Mouse (Mus musculus): ENCODE data around the gene Slc1a4. TPM values are rescaled to one million over a fixed set of nuclear protein-coding genes. Genes with fewer than 3 reads are reported as not detected.

Slc1a4 gene
- polyA plus RNA-seq, 1 experiment from 2014 or later: 19.1 TPM

- ATAC-seq (ENCODE audit: insufficient number of reproducible peaks, low FRiP score, low TSS enrichment, low read depth): no peak
- H3K27me3 ChIP-seq: no peaks in the 10 kb centered on the region
- H3K36me3 ChIP-seq: no peaks in the 10 kb centered on the region
- no peak overlapping the region for H3K9ac ChIP-seq
- H3K27ac ChIP-seq: no peak overlapping the region
- H3K4me3 ChIP-seq: no peak overlapping the region
- no peak overlapping the region for H3K4me2 ChIP-seq
- 66% methylated on average over 3 of the region's 3 CpGs for WGBS
- no peaks in the 10 kb centered on the region for H3K4me1 ChIP-seq
- no peaks in the 10 kb centered on the region for H3K9me3 ChIP-seq
These were observed 10.1 kb downstream of the Slc1a4 start for GRCm38 (mm10) chr11:20322366-20322765.

- H3K4me1 ChIP-seq: no peaks in the 10 kb centered on the region
- WGBS: 74% methylated on average over 3 of the region's 3 CpGs
- H3K27me3 ChIP-seq: no peaks in the 10 kb centered on the region
- H3K36me3 ChIP-seq: 0 out of 2 replicates have a peak, but pooled peaks cover 11% of the 10 kb centered on the region
- H3K4me2 ChIP-seq: no peak overlapping the region
- H3K9me3 ChIP-seq: no peaks in the 10 kb centered on the region
- no peak overlapping the region for H3K27ac ChIP-seq
- ATAC-seq (ENCODE audit: insufficient number of reproducible peaks, low FRiP score, low TSS enrichment, low read depth): no peak
- H3K4me3 ChIP-seq: no peak overlapping the region
- no peak overlapping the region for H3K9ac ChIP-seq
These were observed 11.9 kb downstream of the Slc1a4 start for GRCm38 (mm10) chr11:20320661-20321060.

- Histone ChIP-seq H3K9me3 (no peaks in the 10 kb centered on the region), H3K27ac (no peak overlapping the region), H3K36me3 (0 out of 2 replicates have a peak, but pooled peaks cover 12% of the 10 kb centered on the region), H3K4me3 (no peak overlapping the region), H3K4me2 (no peak overlapping the region), H3K27me3 (no peaks in the 10 kb centered on the region), H3K4me1 (no peaks in the 10 kb centered on the region), H3K9ac (no peak overlapping the region)
- 51% methylated on average over 16 of the region's 16 CpGs for WGBS
- no peak for ATAC-seq (ENCODE audit: insufficient number of reproducible peaks, low FRiP score, low TSS enrichment, low read depth)
These were observed 13.7 kb downstream of the Slc1a4 start for GRCm38 (mm10) chr11:20318659-20319454.

- H3K9ac ChIP-seq: no peak overlapping the region
- H3K36me3 ChIP-seq: peaks cover 24% of the 10 kb centered on the region; the same call in 1 of the 2 replicates
- H3K27me3 ChIP-seq: no peaks in the 10 kb centered on the region
- no peak overlapping the region for H3K4me3 ChIP-seq
- peaks cover 3% of the 10 kb centered on the region; the same call in 1 of the 2 replicates for H3K4me1 ChIP-seq
- WGBS: 91% methylated on average over 8 of the region's 8 CpGs
- H3K4me2 ChIP-seq: no peak overlapping the region
- no peak overlapping the region for H3K27ac ChIP-seq
- H3K9me3 ChIP-seq: no peaks in the 10 kb centered on the region
- ATAC-seq (ENCODE audit: insufficient number of reproducible peaks, low FRiP score, low TSS enrichment, low read depth): no peak
These were observed 18.9 kb downstream of the Slc1a4 start for GRCm38 (mm10) chr11:20313576-20313975.

GRCm38 (mm10) chr11:20309044-20309443 is 23.5 kb downstream of the Slc1a4 start:
- Histone ChIP-seq H3K36me3 (peaks cover 49% of the 10 kb centered on the region), H3K27ac (0 out of 2 replicates have a peak overlapping the region, but pooled peaks have one; percentile 58), H3K4me3 (no peak overlapping the region), H3K9ac (no peak overlapping the region), H3K9me3 (no peaks in the 10 kb centered on the region), H3K27me3 (no peaks in the 10 kb centered on the region), H3K4me2 (no peak overlapping the region), H3K4me1 (peaks cover 3% of the 10 kb centered on the region; the same call in 1 of the 2 replicates)
- no peak for ATAC-seq (ENCODE audit: insufficient number of reproducible peaks, low FRiP score, low TSS enrichment, low read depth)
- WGBS: 53% methylated on average over 5 of the region's 5 CpGs

- Histone ChIP-seq H3K4me2 (no peak overlapping the region), H3K4me3 (no peak overlapping the region), H3K27ac (no peak overlapping the region), H3K27me3 (no peaks in the 10 kb centered on the region), H3K36me3 (peaks cover 56% of the 10 kb centered on the region), H3K4me1 (peaks cover 3% of the 10 kb centered on the region; the same call in 1 of the 2 replicates), H3K9me3 (no peaks in the 10 kb centered on the region), H3K9ac (no peak overlapping the region)
- ATAC-seq (ENCODE audit: insufficient number of reproducible peaks, low FRiP score, low TSS enrichment, low read depth): no peak
- WGBS: 95% methylated on average over 3 of the region's 3 CpGs
These were observed 25.1 kb downstream of the Slc1a4 start for GRCm38 (mm10) chr11:20307409-20307808.

- 68% methylated on average over 1 of the region's 1 CpGs for WGBS
- no peak overlapping the region for H3K4me3 ChIP-seq
- peaks cover 3% of the 10 kb centered on the region; the same call in 1 of the 2 replicates for H3K4me1 ChIP-seq
- H3K27ac ChIP-seq: no peak overlapping the region
- no peak overlapping the region for H3K4me2 ChIP-seq
- H3K9ac ChIP-seq: no peak overlapping the region
- peaks cover 52% of the 10 kb centered on the region for H3K36me3 ChIP-seq
- no peak for ATAC-seq (ENCODE audit: insufficient number of reproducible peaks, low FRiP score, low TSS enrichment, low read depth)
- no peaks in the 10 kb centered on the region for H3K9me3 ChIP-seq
- H3K27me3 ChIP-seq: no peaks in the 10 kb centered on the region
These were observed 26.9 kb downstream of the Slc1a4 start for GRCm38 (mm10) chr11:20305641-20306040.

GRCm38 (mm10) chr11:20304341-20304740 is 28.2 kb downstream of the Slc1a4 start:
- no peak for ATAC-seq (ENCODE audit: insufficient number of reproducible peaks, low FRiP score, low TSS enrichment, low read depth)
- H3K27ac ChIP-seq: no peak overlapping the region
- no peaks in the 10 kb centered on the region for H3K9me3 ChIP-seq
- 75% methylated on average over 6 of the region's 6 CpGs for WGBS
- peaks cover 52% of the 10 kb centered on the region for H3K36me3 ChIP-seq
- no peak overlapping the region for H3K4me2 ChIP-seq
- H3K4me3 ChIP-seq: no peak overlapping the region
- H3K9ac ChIP-seq: no peak overlapping the region
- no peaks in the 10 kb centered on the region for H3K27me3 ChIP-seq
- H3K4me1 ChIP-seq: peaks cover 1% of the 10 kb centered on the region; the same call in 1 of the 2 replicates

- Histone ChIP-seq H3K27ac (no peak overlapping the region), H3K9me3 (no peaks in the 10 kb centered on the region), H3K27me3 (no peaks in the 10 kb centered on the region), H3K4me3 (no peak overlapping the region), H3K9ac (no peak overlapping the region), H3K4me1 (no peaks in the 10 kb centered on the region), H3K4me2 (no peak overlapping the region), H3K36me3 (peaks cover 38% of the 10 kb centered on the region)
- 78% methylated on average over 4 of the region's 4 CpGs for WGBS
- ATAC-seq (ENCODE audit: insufficient number of reproducible peaks, low FRiP score, low TSS enrichment, low read depth): no peak
These were observed 31.2 kb downstream of the Slc1a4 start for GRCm38 (mm10) chr11:20301332-20301731.

- H3K27me3 ChIP-seq: no peaks in the 10 kb centered on the region
- H3K36me3 ChIP-seq: peaks cover 34% of the 10 kb centered on the region
- H3K4me1 ChIP-seq: no peaks in the 10 kb centered on the region
- no peak overlapping the region for H3K4me3 ChIP-seq
- H3K9ac ChIP-seq: no peak overlapping the region
- H3K27ac ChIP-seq: no peak overlapping the region
- no peak overlapping the region for H3K4me2 ChIP-seq
- no peak for ATAC-seq (ENCODE audit: insufficient number of reproducible peaks, low FRiP score, low TSS enrichment, low read depth)
- 86% methylated on average over 6 of the region's 6 CpGs for WGBS
- no peaks in the 10 kb centered on the region for H3K9me3 ChIP-seq
These were observed 31.7 kb downstream of the Slc1a4 start for GRCm38 (mm10) chr11:20300850-20301249.

GRCm38 (mm10) chr11:20299900-20300299 is 32.6 kb downstream of the Slc1a4 start:
- no peak overlapping the region for H3K4me2 ChIP-seq
- H3K27me3 ChIP-seq: no peaks in the 10 kb centered on the region
- peaks cover 25% of the 10 kb centered on the region for H3K36me3 ChIP-seq
- ATAC-seq (ENCODE audit: insufficient number of reproducible peaks, low FRiP score, low TSS enrichment, low read depth): no peak
- no peak overlapping the region for H3K27ac ChIP-seq
- H3K9ac ChIP-seq: no peak overlapping the region
- H3K4me1 ChIP-seq: no peaks in the 10 kb centered on the region
- no peak overlapping the region for H3K4me3 ChIP-seq
- 75% methylated on average over 6 of the region's 6 CpGs for WGBS
- no peaks in the 10 kb centered on the region for H3K9me3 ChIP-seq

- Histone ChIP-seq H3K4me3 (no peak overlapping the region), H3K4me2 (no peak overlapping the region), H3K9ac (no peak overlapping the region), H3K9me3 (no peaks in the 10 kb centered on the region), H3K27ac (no peak overlapping the region), H3K36me3 (no peaks in the 10 kb centered on the region), H3K4me1 (no peaks in the 10 kb centered on the region), H3K27me3 (no peaks in the 10 kb centered on the region)
- no peak for ATAC-seq (ENCODE audit: insufficient number of reproducible peaks, low FRiP score, low TSS enrichment, low read depth)
- 83% methylated on average over 3 of the region's 3 CpGs for WGBS
These were observed 48.0 kb downstream of the Slc1a4 start for GRCm38 (mm10) chr11:20284463-20284862.

Data from limb, embryonic 15.5 days (tissue).